Comparison of ENCODE assay signal across 25 mouse cellular contexts in the genomic region with DNA sequence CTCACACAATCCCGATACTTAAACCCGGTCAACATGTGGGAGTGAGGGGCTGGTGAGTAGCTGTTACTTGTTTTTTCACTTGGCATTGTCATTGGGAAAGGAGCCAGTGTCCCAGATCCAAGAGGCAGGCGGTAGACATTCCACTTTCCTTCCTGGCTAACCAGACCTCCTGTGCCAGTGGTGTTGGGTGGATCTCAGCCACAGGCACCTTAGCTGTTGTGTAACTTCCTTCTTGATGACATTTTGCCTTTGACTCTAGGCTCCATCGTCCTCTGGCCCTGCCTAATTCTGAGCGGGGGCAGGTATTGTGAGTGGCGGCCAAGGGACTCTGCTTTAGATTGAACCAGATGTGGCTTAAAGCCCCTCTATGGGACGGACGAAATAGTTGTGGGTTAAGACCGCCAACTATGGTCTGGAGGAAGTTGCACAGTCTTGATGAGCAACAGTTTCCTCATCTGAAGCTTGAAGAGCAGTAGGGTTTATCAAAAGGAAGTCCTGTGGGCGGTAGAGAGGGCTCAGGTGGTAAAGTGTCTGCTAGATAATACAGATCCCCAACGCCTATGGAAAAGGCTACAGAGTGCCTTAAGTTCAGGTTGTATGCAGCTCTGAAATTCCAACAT.
A peak's percentile ranks its signal among the peaks of the same experiment; 100 is the strongest.
DNase-seq lines count a peak whose midpoint lies in the region; ATAC-seq and TF ChIP-seq lines count a peak whose summit lies in the region.
"Had no signal": no experiment of that assay in that cellular context is flagged by ENCODE, and none has a peak within 500 bp of the region (broad histone marks: within the 10 kb centered on the region; RNA-seq: fewer than 3 reads in every experiment).

No protein-coding gene starts in this region.

- no peak overlapping the region for H3K4me2 ChIP-seq in heart, embryonic 12.5 days
- no peak overlapping the region for H3K4me2 ChIP-seq in stomach, postnatal 0 days (replicated peaks; ENCODE audit: low read depth)
- H3K4me2 ChIP-seq: embryonic facial prominence, embryonic 15.5 days; limb, embryonic 15.5 days; neural tube, embryonic 12.5 days had no signal

- H3K9ac ChIP-seq in heart, embryonic 12.5 days = no peak overlapping the region
- H3K9ac ChIP-seq in stomach, postnatal 0 days (ENCODE audit: low read length) = no peak overlapping the region
- H3K9ac ChIP-seq: embryonic facial prominence, embryonic 15.5 days; limb, embryonic 15.5 days; neural tube, embryonic 12.5 days had no signal

- WGBS in heart, embryonic 12.5 days = 70% methylated on average over 11 of the region's 11 CpGs
- 87% methylated on average over 11 of the region's 11 CpGs for WGBS in stomach, postnatal 0 days

- H3K9me3 ChIP-seq in E14TG2a.4 (ENCODE audit: low read length) = peaks cover 11% of the 10 kb centered on the region
- peaks cover 5% of the 10 kb centered on the region for H3K9me3 ChIP-seq in heart, embryonic 12.5 days (replicated peaks)
- H3K9me3 ChIP-seq in stomach, postnatal 0 days (ENCODE audit: control insufficient read depth, low read length) = peaks cover 5% of the 10 kb centered on the region; the same call in 1 of the 2 replicates
- H3K9me3 ChIP-seq: embryonic facial prominence, embryonic 15.5 days; limb, embryonic 15.5 days had no signal

- TF ChIP-seq CTCF in E14TG2a.4 (conservative IDR thresholded peaks at IDR 0.05; ENCODE audit: low read length) = no peak
- TF ChIP-seq CTCF in stomach, postnatal 0 days (IDR thresholded peaks at IDR 0.05; ENCODE audit: low read depth) = no peak

- no peaks in the 10 kb centered on the region for H3K36me3 ChIP-seq in E14TG2a.4 (ENCODE audit: insufficient read depth, low read length)
- no peaks in the 10 kb centered on the region for H3K36me3 ChIP-seq in heart, embryonic 12.5 days
- H3K36me3 ChIP-seq in stomach, postnatal 0 days (ENCODE audit: control insufficient read depth, insufficient read depth, low read length) = no peaks in the 10 kb centered on the region
- H3K36me3 ChIP-seq: embryonic facial prominence, embryonic 15.5 days; limb, embryonic 15.5 days; midbrain, embryonic 10.5 days; neural tube, embryonic 12.5 days had no signal

- no peak overlapping the region for H3K27ac ChIP-seq in heart, embryonic 12.5 days (ENCODE audit: poor library complexity, severe bottlenecking)
- no peak overlapping the region for H3K27ac ChIP-seq in stomach, postnatal 0 days (replicated peaks)
- H3K27ac ChIP-seq: embryonic facial prominence, embryonic 15.5 days; layer of hippocampus, adult 2 months; limb, embryonic 15.5 days; midbrain, embryonic 10.5 days; neural tube, embryonic 12.5 days had no signal

- peaks cover 14% of the 10 kb centered on the region for H3K4me1 ChIP-seq in E14TG2a.4 (replicated peaks; ENCODE audit: low read depth, low read length)
- no peaks in the 10 kb centered on the region for H3K4me1 ChIP-seq in heart, embryonic 12.5 days (replicated peaks)
- H3K4me1 ChIP-seq in stomach, postnatal 0 days (replicated peaks; ENCODE audit: control insufficient read depth, insufficient read depth) = no peaks in the 10 kb centered on the region
- H3K4me1 ChIP-seq: embryonic facial prominence, embryonic 15.5 days; limb, embryonic 15.5 days; midbrain, embryonic 10.5 days; neural tube, embryonic 12.5 days had no signal

- ATAC-seq in common myeloid progenitor, adult 5-6 weeks (replicated peaks; ENCODE audit: low read depth, poor library complexity, severe bottlenecking) = peak; percentile 84
- ATAC-seq in megakaryocyte progenitor cell, adult 5-6 weeks (replicated peaks; ENCODE audit: poor library complexity) = peak; percentile 89
- ATAC-seq in heart, embryonic 12.5 days (ENCODE audit: insufficient number of reproducible peaks, low FRiP score) = no peak
- no peak for ATAC-seq in stomach, postnatal 0 days (ENCODE audit: low FRiP score, low TSS enrichment)
- ATAC-seq: forebrain, embryonic 16.5 days; hindbrain, embryonic 16.5 days had no signal

- peak; percentile 13 for DNase-seq in CD4-positive, CD25-positive, alpha-beta regulatory T cell, adult 2 months (ENCODE audit: low read depth, low spot score)
- no peak for DNase-seq in thymus, postnatal 14 days
- no peak for DNase-seq in stomach, postnatal 0 days (ENCODE audit: low spot score)
- DNase-seq: adrenal gland, adult 8-10 months; cerebellum, adult 18-20 months; cerebellum, postnatal 25 days; gastrocnemius, postnatal 25 days; heart, postnatal 36 days; kidney, adult 11 months; kidney, postnatal 10 days; layer of hippocampus, postnatal 36 days; lung, postnatal 10 days; thymus, postnatal 25 days had no signal

- 0 out of 2 replicates have a peak overlapping the region, but pooled peaks have one; percentile 30 for H3K4me3 ChIP-seq in E14TG2a.4 (replicated peaks; ENCODE audit: low read length)
- H3K4me3 ChIP-seq in heart, embryonic 12.5 days = no peak overlapping the region
- H3K4me3 ChIP-seq in stomach, postnatal 0 days (ENCODE audit: low read depth, low read length) = no peak overlapping the region
- H3K4me3 ChIP-seq: embryonic facial prominence, embryonic 15.5 days; layer of hippocampus, adult 2 months; limb, embryonic 15.5 days; midbrain, embryonic 10.5 days; neural tube, embryonic 12.5 days had no signal

- no peak for TF ChIP-seq EP300 in stomach, postnatal 0 days (optimal IDR thresholded peaks at IDR 0.05)

- H3K27me3 ChIP-seq in E14TG2a.4 (ENCODE audit: insufficient read depth, low read length) = no peaks in the 10 kb centered on the region; the same call in none of the 2 replicates
- H3K27me3 ChIP-seq in heart, embryonic 12.5 days (replicated peaks) = no peaks in the 10 kb centered on the region
- H3K27me3 ChIP-seq in stomach, postnatal 0 days (ENCODE audit: control insufficient read depth, insufficient read depth, low read length) = no peaks in the 10 kb centered on the region
- H3K27me3 ChIP-seq: CH12.LX; embryonic facial prominence, embryonic 15.5 days; limb, embryonic 15.5 days; neural tube, embryonic 12.5 days had no signal

Comparison
In these comparisons a context has a peak if more than half of its experiments do, and no peak if none do; other contexts are left out.
1. ATAC-seq: peak in common myeloid progenitor, adult 5-6 weeks (single experiment) and megakaryocyte progenitor cell, adult 5-6 weeks (single experiment); none in heart, embryonic 12.5 days (single experiment) and stomach, postnatal 0 days (single experiment).